11 mouse cellular contexts compared by ENCODE assay signal in genomic region chr13:81133336-81133735, GRCm38 (mm10).
DNase-seq lines count a peak whose midpoint lies in the region; ATAC-seq and TF ChIP-seq lines count a peak whose summit lies in the region.
"Had no signal": no experiment of that assay in that cellular context is flagged by ENCODE, and none has a peak within 500 bp of the region (broad histone marks: within the 10 kb centered on the region; RNA-seq: fewer than 3 reads in every experiment).

No protein-coding gene starts in this region.

- H3K4me3 ChIP-seq in hindbrain, postnatal 0 days (ENCODE audit: low read length) = no peak overlapping the region
- H3K4me3 ChIP-seq in hindbrain, embryonic 10.5 days = no peak overlapping the region
- H3K4me3 ChIP-seq in heart, embryonic 16.5 days (ENCODE audit: low read length) = no peak overlapping the region
- no peak overlapping the region for H3K4me3 ChIP-seq in lung, postnatal 0 days (ENCODE audit: low read depth, low read length)
- H3K4me3 ChIP-seq: hindbrain, embryonic 12.5 days; myocyte had no signal

- no peaks in the 10 kb centered on the region for H3K27me3 ChIP-seq in hindbrain, postnatal 0 days (ENCODE audit: insufficient read depth, low read length)
- H3K27me3 ChIP-seq in hindbrain, embryonic 10.5 days (ENCODE audit: insufficient read depth, poor library complexity, severe bottlenecking) = no peaks in the 10 kb centered on the region
- no peaks in the 10 kb centered on the region for H3K27me3 ChIP-seq in heart, embryonic 16.5 days (ENCODE audit: control insufficient read depth, insufficient read depth, low read length)
- no peaks in the 10 kb centered on the region for H3K27me3 ChIP-seq in lung, postnatal 0 days (replicated peaks; ENCODE audit: insufficient read depth, low read length)
- H3K27me3 ChIP-seq: hindbrain, embryonic 12.5 days had no signal

- TF ChIP-seq CTCF in hindbrain, postnatal 0 days (IDR thresholded peaks at IDR 0.05; ENCODE audit: low read depth) = no peak
- TF ChIP-seq CTCF in lung, postnatal 0 days (IDR thresholded peaks at IDR 0.05) = no peak

- no peaks in the 10 kb centered on the region for H3K36me3 ChIP-seq in hindbrain, postnatal 0 days (ENCODE audit: insufficient read depth, low read length)
- H3K36me3 ChIP-seq in hindbrain, embryonic 10.5 days = 0 out of 2 replicates have a peak, but pooled peaks cover 4% of the 10 kb centered on the region
- H3K36me3 ChIP-seq in heart, embryonic 16.5 days (ENCODE audit: control insufficient read depth, insufficient read depth) = no peaks in the 10 kb centered on the region
- no peaks in the 10 kb centered on the region for H3K36me3 ChIP-seq in lung, postnatal 0 days (ENCODE audit: insufficient read depth, low read length)
- H3K36me3 ChIP-seq: hindbrain, embryonic 12.5 days had no signal

- peak; percentile 50; the same call in 1 of the 2 replicates for ATAC-seq in hindbrain, postnatal 0 days
- ATAC-seq in heart, embryonic 16.5 days (replicated peaks; ENCODE audit: extremely low read depth, insufficient read depth, low FRiP score) = no peak
- ATAC-seq in lung, postnatal 0 days = peak; percentile 22

- H3K9ac ChIP-seq in hindbrain, postnatal 0 days (replicated peaks; ENCODE audit: low read length) = no peak overlapping the region
- no peak overlapping the region for H3K9ac ChIP-seq in heart, embryonic 16.5 days (ENCODE audit: low read length)
- no peak overlapping the region for H3K9ac ChIP-seq in lung, postnatal 0 days (replicated peaks; ENCODE audit: low read depth)
- H3K9ac ChIP-seq: hindbrain, embryonic 12.5 days had no signal

- no peaks in the 10 kb centered on the region; the same call in 1 of the 2 replicates for H3K4me1 ChIP-seq in hindbrain, postnatal 0 days (ENCODE audit: insufficient read depth, low read length)
- peaks cover 28% of the 10 kb centered on the region for H3K4me1 ChIP-seq in hindbrain, embryonic 10.5 days (replicated peaks)
- peaks cover 40% of the 10 kb centered on the region for H3K4me1 ChIP-seq in heart, embryonic 16.5 days (ENCODE audit: control insufficient read depth, insufficient read depth, low read length)
- H3K4me1 ChIP-seq in lung, postnatal 0 days (ENCODE audit: insufficient read depth, low read depth, low read length) = peaks cover 38% of the 10 kb centered on the region; the same call in 1 of the 2 replicates
- H3K4me1 ChIP-seq: hindbrain, embryonic 12.5 days had no signal

- no peak for DNase-seq in hindbrain, postnatal 0 days (ENCODE audit: low spot score)
- DNase-seq in hindbrain, embryonic 10.5 days (ENCODE audit: low spot score) = no peak
- DNase-seq in adipocyte (ENCODE audit: low spot score) = peak; percentile 20
- DNase-seq in lung, postnatal 0 days (ENCODE audit: low spot score) = peak; percentile 57
- no peak for DNase-seq in urinary bladder, adult 2 months (ENCODE audit: low spot score)
- DNase-seq in ovary, postnatal 10 days (ENCODE audit: low spot score) = no peak
- DNase-seq: left cerebral cortex, postnatal 4 days; thymus, postnatal 14 days had no signal

- no peaks in the 10 kb centered on the region for H3K9me3 ChIP-seq in hindbrain, postnatal 0 days (ENCODE audit: low read length)
- no peaks in the 10 kb centered on the region for H3K9me3 ChIP-seq in hindbrain, embryonic 10.5 days
- no peaks in the 10 kb centered on the region for H3K9me3 ChIP-seq in heart, embryonic 16.5 days (replicated peaks; ENCODE audit: control insufficient read depth, low read length)
- H3K9me3 ChIP-seq in lung, postnatal 0 days (ENCODE audit: low read length) = no peaks in the 10 kb centered on the region
- H3K9me3 ChIP-seq: hindbrain, embryonic 12.5 days had no signal

- 66% methylated on average over 4 of the region's 4 CpGs for WGBS in hindbrain, postnatal 0 days
- 58% methylated on average over 4 of the region's 4 CpGs for WGBS in hindbrain, embryonic 10.5 days
- 62% methylated on average over 4 of the region's 4 CpGs for WGBS in heart, embryonic 16.5 days
- WGBS in lung, postnatal 0 days = 55% methylated on average over 4 of the region's 4 CpGs

- no peak overlapping the region for H3K27ac ChIP-seq in hindbrain, postnatal 0 days
- no peak overlapping the region for H3K27ac ChIP-seq in hindbrain, embryonic 10.5 days
- peak overlapping the region; percentile 86 for H3K27ac ChIP-seq in heart, embryonic 16.5 days (ENCODE audit: low read length)
- H3K27ac ChIP-seq in lung, postnatal 0 days (ENCODE audit: low read length) = peak overlapping the region; percentile 52; the same call in 1 of the 2 replicates
- H3K27ac ChIP-seq: hindbrain, embryonic 12.5 days had no signal

- TF ChIP-seq EP300 in lung, postnatal 0 days (IDR thresholded peaks at IDR 0.05) = peak; percentile 86

- H3K4me2 ChIP-seq in hindbrain, postnatal 0 days (ENCODE audit: low read depth, low read length) = no peak overlapping the region
- H3K4me2 ChIP-seq in heart, embryonic 16.5 days (ENCODE audit: low read depth, low read length) = no peak overlapping the region
- H3K4me2 ChIP-seq in lung, postnatal 0 days (replicated peaks; ENCODE audit: low read depth, low read length) = no peak overlapping the region
- H3K4me2 ChIP-seq: hindbrain, embryonic 12.5 days had no signal

Comparison
In these comparisons a context has a peak if more than half of its experiments do, and no peak if none do; other contexts are left out.
1. DNase-seq: peak in adipocyte (single experiment) and lung, postnatal 0 days (single experiment); none in hindbrain, postnatal 0 days (single experiment), hindbrain, embryonic 10.5 days (single experiment), urinary bladder, adult 2 months (single experiment) and ovary, postnatal 10 days (single experiment).
2. H3K27ac ChIP-seq: peak in heart, embryonic 16.5 days (single experiment) and lung, postnatal 0 days (single experiment); none in hindbrain, postnatal 0 days (single experiment) and hindbrain, embryonic 10.5 days (single experiment).